Mouse (Mus musculus): ENCODE measurements around the gene Fuom. TPM values are rescaled to one million over a fixed set of nuclear protein-coding genes. Genes with fewer than 3 reads are reported as not detected.
"Not testable (repeated sequence)": the region's sequence is repeated elsewhere in the genome, so short reads cannot be mapped to it uniquely, and the experiment has no call there.

Gene Fuom
- 10 to 100 TPM; 33.6 to 43.7 TPM for total RNA-seq (2021)
- long read RNA-seq, experiment 1, transcript Fuom-201 (6 exons, 685 nt), result major isoform, 16 of 22 reads
- long read RNA-seq, experiment 1, partial matches to known transcripts, result 1 of 22 reads
- long read RNA-seq, experiment 1, other reads (novel, unspliced or antisense), result 1 of 22 reads
- long read RNA-seq, experiment 2, transcript Fuom-201 (6 exons, 685 nt), result major isoform, 24 of 31 reads
- long read RNA-seq, experiment 2, partial matches to known transcripts, result 1 of 31 reads
- long read RNA-seq, experiment 2, other reads (novel, unspliced or antisense), result 1 of 31 reads

DNA sequence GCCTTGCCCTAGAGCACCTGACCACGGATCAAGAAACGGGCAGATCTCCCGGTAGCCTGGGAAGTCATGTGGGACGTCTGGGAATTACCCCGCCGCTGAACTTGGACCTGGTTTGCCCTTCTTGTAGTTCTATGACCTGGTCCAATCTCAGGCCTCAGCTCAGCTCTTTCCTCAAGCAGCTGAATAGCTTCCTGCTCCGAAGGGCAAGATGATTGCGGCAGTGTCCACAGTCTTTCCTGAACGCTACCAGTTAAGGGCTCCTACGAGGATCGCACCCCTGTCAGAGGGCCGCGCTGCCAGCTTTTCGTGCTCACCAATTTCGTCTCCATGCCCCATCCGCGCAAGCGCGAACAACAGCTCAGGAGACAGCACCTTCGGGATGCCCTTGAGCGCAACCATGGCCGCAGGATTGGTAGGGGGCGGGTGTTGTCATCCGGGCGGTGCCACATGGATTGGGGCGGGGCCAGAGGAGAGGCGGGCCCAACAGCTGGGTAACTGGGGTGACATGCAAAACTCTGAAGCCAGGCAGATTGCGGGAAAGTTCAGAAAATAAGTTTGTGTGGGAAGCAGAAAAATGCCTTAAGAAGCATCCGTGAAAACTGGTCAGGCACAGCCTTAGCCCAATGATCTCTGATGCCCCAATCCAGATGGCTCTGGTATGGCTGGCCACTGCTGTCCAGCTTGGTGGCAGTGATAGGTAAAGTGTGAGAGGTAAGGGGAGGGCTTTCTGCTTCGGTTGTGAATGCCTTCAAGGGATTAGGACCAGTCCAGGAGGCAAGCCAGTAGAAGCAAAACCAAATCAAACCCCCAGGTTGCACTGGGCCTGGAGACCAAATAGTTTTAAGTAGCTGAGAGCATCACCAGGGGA is at the start of gene Fuom:
Fuom (minus strand) TSS at position 449 of the 868 bp plus-strand sequence.
- DNase-seq, result peak; percentile 89
- intact Hi-C loops (cut with DNase I; ENCODE audit: low total_unique reads), result no loop called here

DNA sequence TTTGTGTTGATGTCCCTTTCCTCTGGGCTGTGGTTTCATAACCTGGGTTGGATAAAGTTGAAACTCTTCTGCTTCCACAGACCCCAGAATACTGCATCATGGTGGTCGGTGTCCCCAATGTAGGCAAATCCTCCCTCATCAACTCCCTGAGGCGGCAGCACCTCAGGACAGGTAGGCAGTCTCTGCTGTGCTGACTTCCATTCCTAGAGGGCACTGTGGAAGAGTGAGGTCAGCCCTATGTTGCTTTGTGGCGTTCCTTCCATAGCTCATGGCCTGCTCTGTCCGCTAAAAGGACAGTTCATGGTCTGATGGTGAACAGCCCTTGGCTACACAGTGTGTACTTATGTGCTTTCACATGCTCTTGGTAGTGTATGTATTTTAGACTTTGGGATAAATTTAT is 42.3 kb upstream of the Fuom start:
- intact Hi-C loops (cut with DNase I; ENCODE audit: low total_unique reads), result loop anchor here (2.0 kb wide), 1 partner anchor 68 kb away; no protein-coding TSS in a partner anchor
- DNase-seq, result no peak

GRCm38 (mm10) chr7:140141350-140141749 is 39.1 kb upstream of the Fuom start:
- intact Hi-C loops (cut with DNase I; ENCODE audit: low total_unique reads), result no loop called here
- DNase-seq, result peak; percentile 63

DNA sequence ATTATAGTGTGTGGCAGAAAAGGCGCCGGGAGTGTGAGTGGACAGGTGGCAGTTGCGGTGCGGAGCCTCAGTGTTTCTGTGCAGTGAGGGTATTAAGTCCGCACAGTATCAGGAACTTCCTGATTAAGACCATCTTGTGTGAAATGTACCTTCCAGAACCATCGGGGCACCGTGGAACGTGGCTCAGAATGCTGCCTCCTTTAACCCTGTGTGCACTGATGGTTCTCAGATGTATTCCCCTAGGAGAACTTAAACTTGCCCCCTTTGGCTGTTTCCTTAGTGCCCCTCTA is 35.7 kb upstream of the Fuom start:
- no peak for DNase-seq
- intact Hi-C loops (cut with DNase I; ENCODE audit: low total_unique reads), result no loop called here

GRCm38 (mm10) chr7:140137135-140138020 is 35.1 kb upstream of the Fuom start, which contains the start of gene Mtg1:
Mtg1 (plus strand) TSS chr7:140137564.
- DNase-seq, result peak; percentile 96
- intact Hi-C loops (cut with DNase I; ENCODE audit: low total_unique reads), result no loop called here

- intact Hi-C loops (cut with DNase I; ENCODE audit: low total_unique reads), result no loop called here
- DNase-seq, result no peak
Measured at GRCm38 (mm10) chr7:140135106-140135770, 33.0 kb upstream of the Fuom start.

GRCm38 (mm10) chr7:140134033-140134432 is 31.8 kb upstream of the Fuom start:
- not testable (repeated sequence) for DNase-seq

GRCm38 (mm10) chr7:140132184-140132583 is 29.9 kb upstream of the Fuom start:
- intact Hi-C loops (cut with DNase I; ENCODE audit: low total_unique reads); DNase-seq: not testable (repeated sequence)

More at GRCm38 (mm10) chr7:140134033-140134432, 31.8 kb upstream of the Fuom start:
- intact Hi-C loops (cut with DNase I; ENCODE audit: low total_unique reads), result not testable (repeated sequence)

DNA sequence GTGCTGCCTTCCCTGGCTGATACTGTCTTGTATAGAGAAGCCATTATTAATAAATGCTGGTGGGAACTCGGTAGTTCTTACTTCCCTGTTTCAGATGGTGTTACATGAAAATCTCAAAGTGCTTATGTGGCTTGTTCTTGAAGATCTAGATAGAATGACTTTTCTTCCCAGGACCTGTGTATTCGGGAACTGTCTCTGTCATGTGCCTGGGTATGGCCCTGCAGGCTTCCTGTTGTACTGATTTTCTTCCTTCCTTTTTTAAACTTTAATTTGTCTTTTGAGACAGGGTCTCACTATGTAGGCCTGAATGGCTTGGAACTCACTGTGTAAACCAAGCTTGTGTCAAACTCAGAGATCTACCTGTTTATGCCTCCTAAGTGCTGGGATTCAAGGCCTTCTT is 25.7 kb upstream of the Fuom start:
- DNase-seq, result no peak
- intact Hi-C loops (cut with DNase I; ENCODE audit: low total_unique reads), result no loop called here

DNA sequence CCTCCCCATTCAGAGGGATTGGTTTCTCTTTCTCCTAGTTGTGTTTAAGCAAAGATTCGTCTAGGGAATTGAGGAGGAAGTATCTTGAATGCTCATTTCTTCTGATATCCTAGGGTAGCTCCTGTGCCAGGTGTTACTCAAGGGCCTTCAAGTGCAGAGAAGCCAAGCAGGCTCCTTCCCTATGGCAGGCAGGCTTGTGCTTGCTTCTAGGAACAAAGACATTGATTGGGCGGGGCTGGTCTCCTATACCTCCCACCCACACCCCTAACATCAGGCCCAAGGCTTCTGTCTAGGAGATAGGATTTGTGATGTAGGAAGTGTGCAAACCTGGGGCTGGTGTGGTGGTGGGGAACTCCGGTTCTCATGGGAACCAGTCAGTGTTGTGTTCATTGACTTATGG is 24.7 kb upstream of the Fuom start:
- no peak for DNase-seq
- intact Hi-C loops (cut with DNase I; ENCODE audit: low total_unique reads), result no loop called here

DNA sequence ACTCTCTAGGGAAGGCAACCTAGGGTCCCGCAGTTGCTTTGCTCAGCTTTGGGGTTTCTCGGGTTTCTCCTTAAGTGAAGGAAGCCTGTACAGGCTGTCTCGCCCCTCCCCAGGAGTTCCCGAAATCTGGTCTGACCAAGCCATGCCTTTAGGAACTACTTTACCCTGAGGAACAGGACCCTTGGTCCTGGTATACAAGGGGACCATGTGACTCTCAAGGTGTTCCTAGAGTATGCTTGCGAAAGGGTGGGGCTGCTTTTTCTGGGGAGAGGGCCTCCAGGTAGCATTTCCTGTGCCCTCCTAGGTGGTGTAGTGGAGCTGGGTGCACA is 23.7 kb upstream of the Fuom start:
- no peak for DNase-seq
- intact Hi-C loops (cut with DNase I; ENCODE audit: low total_unique reads), result no loop called here

DNA sequence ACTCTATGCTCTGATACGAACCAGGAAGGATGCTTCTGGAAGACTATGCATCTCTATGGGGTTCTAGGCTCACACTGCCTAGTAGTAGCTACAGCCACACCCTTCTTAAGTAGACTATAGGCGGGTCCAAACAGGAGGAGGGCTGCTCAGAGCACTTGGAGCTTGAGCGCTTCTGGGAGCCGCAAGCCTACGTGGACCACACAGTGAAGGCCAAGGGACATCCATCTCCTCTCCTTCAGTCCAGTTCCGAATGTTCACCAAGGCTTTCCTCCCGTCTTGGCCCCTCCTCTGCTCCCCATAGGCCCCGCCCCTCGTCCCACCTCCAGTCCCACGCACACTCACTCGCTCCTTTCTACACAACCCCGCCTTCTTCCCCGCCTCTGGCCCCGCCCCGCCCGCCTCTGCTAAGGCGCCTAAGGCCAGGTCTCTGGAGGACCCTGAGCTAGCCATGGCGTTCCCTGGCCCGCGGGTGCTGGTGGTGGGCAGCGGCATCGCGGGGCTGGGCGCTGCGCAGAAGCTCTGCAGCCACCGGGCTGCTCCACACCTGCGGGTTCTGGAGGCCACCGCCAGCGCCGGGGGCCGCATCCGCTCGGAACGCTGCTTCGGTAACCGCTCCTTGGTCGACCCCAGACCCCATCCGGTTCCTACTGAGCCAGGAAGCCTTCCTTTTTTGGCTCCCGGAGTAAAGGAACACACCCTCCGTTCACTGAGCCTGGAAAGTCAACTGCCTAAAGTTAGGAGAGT is 23.2 kb upstream of the Fuom start:
- peak; percentile 95 for DNase-seq
- intact Hi-C loops (cut with DNase I; ENCODE audit: low total_unique reads), result no loop called here

- DNase-seq, result no peak
- intact Hi-C loops (cut with DNase I; ENCODE audit: low total_unique reads), result no loop called here
Measured at GRCm38 (mm10) chr7:140124382-140124781, 22.1 kb upstream of the Fuom start.

GRCm38 (mm10) chr7:140122765-140123164 is 20.5 kb upstream of the Fuom start:
- DNase-seq, result no peak
- intact Hi-C loops (cut with DNase I; ENCODE audit: low total_unique reads), result no loop called here

DNA sequence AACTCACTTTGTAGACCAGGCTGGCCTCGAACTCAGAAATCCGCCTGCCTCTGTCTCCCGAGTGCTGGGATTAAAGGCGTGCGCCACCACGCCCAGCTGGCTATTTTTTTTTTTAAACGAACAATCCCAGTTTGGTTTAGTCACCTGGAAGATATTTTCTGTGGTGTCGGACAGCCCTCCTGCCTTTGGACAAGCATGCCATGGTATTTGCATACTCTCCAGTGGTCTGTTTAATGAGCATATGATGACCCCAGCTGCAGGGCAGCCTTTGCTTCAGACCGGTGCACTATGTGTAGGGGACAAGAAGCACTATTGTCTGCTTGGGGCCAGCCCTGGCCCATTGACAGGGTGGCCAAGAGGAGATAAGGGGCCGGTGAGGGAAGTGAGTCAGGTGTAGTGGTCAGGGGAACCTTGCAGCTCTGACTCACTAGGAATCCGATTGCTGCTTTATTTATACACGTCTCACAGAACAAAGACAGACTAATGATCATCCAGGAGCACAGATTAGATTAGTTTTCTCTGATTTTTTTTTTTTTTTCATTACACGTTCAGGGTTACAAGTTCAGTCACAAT is 19.2 kb upstream of the Fuom start:
- DNase-seq, result no peak
- intact Hi-C loops (cut with DNase I; ENCODE audit: low total_unique reads), result no loop called here

- intact Hi-C loops (cut with DNase I; ENCODE audit: low total_unique reads), result no loop called here
- DNase-seq, result no peak
Measured at GRCm38 (mm10) chr7:140120484-140120883, 18.2 kb upstream of the Fuom start.

DNA sequence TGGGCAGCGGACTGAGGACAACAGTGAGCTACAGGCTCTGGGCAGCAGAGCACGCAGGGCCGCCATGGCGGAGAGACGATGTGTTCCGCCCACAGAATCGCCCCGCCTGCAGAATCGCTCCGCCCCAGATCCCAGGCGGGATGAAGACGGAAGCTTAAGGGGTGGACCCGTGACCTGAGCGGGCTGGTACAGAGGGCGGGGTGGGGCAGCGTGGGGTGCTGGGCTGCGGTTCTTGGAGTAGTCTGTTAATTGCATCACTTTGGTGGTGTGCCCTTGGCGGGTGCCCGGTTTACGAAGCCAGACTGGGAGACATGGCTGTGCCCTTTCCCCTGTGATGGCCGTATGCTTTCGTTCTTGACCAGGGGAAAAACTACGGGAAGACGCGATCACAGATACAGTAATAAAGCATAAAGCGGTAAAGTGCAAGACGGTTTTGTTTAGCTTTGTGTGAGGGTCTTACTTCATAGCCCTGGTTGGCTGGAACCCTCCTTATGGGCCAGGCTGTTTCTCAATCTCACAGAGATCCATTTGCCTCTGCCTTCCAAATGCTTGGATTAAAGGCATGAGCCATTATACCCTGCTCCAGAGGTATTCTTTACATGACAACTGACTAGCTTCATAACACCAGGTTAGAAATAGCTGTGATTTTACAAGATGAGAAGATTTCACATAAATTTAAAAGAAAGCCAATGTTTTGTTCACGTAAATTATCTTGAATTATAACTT is 14.3 kb upstream of the Fuom start, which contains the start of gene Echs1:
Echs1 (minus strand) TSS at position 148 of the 726 bp plus-strand sequence.
- peak; percentile 92 for DNase-seq
- intact Hi-C loops (cut with DNase I; ENCODE audit: low total_unique reads), result no loop called here
